Mouse (Mus musculus): ENCODE results near the gene Elfn2. TPM values are rescaled to one million over a fixed set of nuclear protein-coding genes. Genes with fewer than 3 reads are reported as not detected.

Elfn2 gene
- not detected in 2 replicates for polyA plus RNA-seq (2016; fragmentation: Nextera tagmentation; extraction: Ambion mirVana)

DNA sequence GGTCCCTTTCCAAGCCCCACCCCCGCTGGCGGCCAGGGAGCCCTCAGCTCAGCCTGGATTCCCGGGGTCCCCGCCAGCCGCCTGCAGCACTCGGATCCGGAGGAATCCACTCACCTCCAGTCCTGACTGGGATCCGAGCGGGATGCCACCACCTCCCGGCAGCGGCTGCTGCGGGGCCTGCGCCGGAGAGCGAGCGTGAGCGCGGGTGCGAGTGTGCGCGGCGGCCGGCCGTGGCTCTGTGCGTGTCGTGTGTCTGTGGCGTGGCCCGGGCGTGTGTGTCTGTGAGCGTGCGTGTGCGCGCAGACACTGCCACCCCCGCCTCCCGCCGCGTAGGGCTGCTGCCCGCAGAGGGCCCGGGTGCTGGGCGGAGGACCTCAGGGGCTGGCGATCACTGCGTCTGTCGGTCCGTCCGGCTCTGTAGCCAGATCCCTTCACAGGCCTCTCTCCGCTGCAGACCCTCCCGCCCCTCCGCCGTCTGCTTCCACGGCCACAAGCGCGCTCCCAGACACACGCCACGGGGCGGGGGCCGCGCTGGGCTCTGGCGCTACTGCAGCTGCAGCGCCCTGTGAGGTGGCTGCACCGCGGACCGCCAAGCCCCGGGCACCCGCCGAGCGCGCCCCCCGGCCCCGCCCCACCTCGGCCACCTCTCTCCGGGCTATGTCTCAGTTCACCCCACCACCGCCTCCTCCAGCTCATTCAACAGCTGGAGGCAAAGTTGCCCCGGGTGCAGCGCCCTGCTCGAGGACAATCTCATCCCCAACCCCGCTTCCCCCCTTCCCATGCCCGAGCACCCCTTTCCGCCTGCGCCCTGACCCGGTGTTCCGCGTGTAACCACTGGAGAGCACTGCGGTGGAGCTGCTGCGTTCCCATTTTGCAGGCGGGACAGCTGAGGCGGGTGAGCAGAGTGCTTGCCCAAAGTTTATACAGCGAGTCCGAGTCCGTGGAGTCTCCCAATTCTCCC, at the start of gene Elfn2:
Gene Elfn2 (minus strand): TSS at position 482 of the 961 bp plus-strand sequence.
- Histone ChIP-seq H3K4me1 (peaks cover 18% of the 10 kb centered on the region), H3K4me2 (peak within 1 kb of the TSS; percentile 51), H3K36me3 (no peaks in the 10 kb centered on the region), H3K27me3 (replicated peaks) (peaks cover 93% of the 10 kb centered on the region), H3K4me3 (peak within 1 kb of the TSS; percentile 28), H3K27ac (no peak within 1 kb of the TSS), H3K9ac (no peak within 1 kb of the TSS), H3K9me3 (replicated peaks) (no peaks in the 10 kb centered on the region)
- WGBS (ENCODE audit: insufficient replicate concordance), result 4% methylated on average over 83 of the region's 89 CpGs
- no peak for ATAC-seq

DNA sequence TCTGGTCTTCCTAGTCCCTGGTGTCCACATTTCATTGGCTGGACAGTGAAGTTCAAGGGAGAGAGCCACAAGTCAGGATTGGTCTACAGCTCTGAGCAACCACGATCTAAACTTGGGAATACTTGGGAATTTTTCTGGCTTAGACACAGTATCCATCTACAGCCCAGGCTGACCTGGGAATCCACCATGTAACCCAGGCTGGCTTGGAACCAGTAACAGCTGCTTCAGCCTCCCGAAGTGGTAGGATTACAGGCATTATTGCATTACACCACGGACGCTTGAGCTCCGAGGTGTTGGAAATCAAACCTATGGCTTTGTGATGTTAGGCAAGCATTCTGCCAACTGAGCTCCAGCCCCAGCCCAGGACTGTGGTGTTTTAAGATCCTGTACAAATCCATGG, 45.1 kb upstream of the Elfn2 start:
- Histone ChIP-seq H3K4me2 (no peak overlapping the region), H3K9me3 (replicated peaks) (no peaks in the 10 kb centered on the region), H3K4me1 (no peaks in the 10 kb centered on the region), H3K9ac (no peak overlapping the region), H3K27ac (no peak overlapping the region), H3K4me3 (no peak overlapping the region), H3K27me3 (replicated peaks) (no peaks in the 10 kb centered on the region), H3K36me3 (peaks cover 14% of the 10 kb centered on the region)
- 82% methylated on average over 5 of the region's 5 CpGs for WGBS (ENCODE audit: insufficient replicate concordance)
- ATAC-seq, result no peak

- no peaks in the 10 kb centered on the region for H3K27me3 ChIP-seq (replicated peaks)
- peaks cover 9% of the 10 kb centered on the region for H3K36me3 ChIP-seq
- ATAC-seq, result no peak
- H3K9ac ChIP-seq, result no peak overlapping the region
- no peak overlapping the region for H3K4me3 ChIP-seq
- no peaks in the 10 kb centered on the region for H3K4me1 ChIP-seq
- no peak overlapping the region for H3K4me2 ChIP-seq
- H3K9me3 ChIP-seq (replicated peaks), result no peaks in the 10 kb centered on the region
- WGBS (ENCODE audit: insufficient replicate concordance), result 60% methylated on average over 9 of the region's 10 CpGs
- no peak overlapping the region for H3K27ac ChIP-seq
Observed at GRCm38 (mm10) chr15:78763210-78763609, 44.6 kb upstream of the Elfn2 start.

GRCm38 (mm10) chr15:78761112-78761511, 42.5 kb upstream of the Elfn2 start:
- WGBS (ENCODE audit: insufficient replicate concordance), result 75% methylated on average over 13 of the region's 13 CpGs
- H3K4me3 ChIP-seq, result no peak overlapping the region

GRCm38 (mm10) chr15:78758132-78758531, 39.6 kb upstream of the Elfn2 start:
- 0 out of 2 replicates have a peak, but pooled peaks cover 4% of the 10 kb centered on the region for H3K4me1 ChIP-seq
- no peaks in the 10 kb centered on the region for H3K9me3 ChIP-seq (replicated peaks)
- no peaks in the 10 kb centered on the region for H3K36me3 ChIP-seq
- no peaks in the 10 kb centered on the region for H3K27me3 ChIP-seq (replicated peaks)
- no peak overlapping the region for H3K4me2 ChIP-seq
- H3K4me3 ChIP-seq, result no peak overlapping the region
- H3K27ac ChIP-seq, result no peak overlapping the region
- 75% methylated on average over 6 of the region's 6 CpGs for WGBS (ENCODE audit: insufficient replicate concordance)
- no peak overlapping the region for H3K9ac ChIP-seq
- ATAC-seq, result no peak

More at GRCm38 (mm10) chr15:78761112-78761511, 42.5 kb upstream of the Elfn2 start:
- H3K36me3 ChIP-seq, result no peaks in the 10 kb centered on the region
- no peak for ATAC-seq
- H3K4me1 ChIP-seq, result no peaks in the 10 kb centered on the region
- no peaks in the 10 kb centered on the region for H3K9me3 ChIP-seq (replicated peaks)
- H3K4me2 ChIP-seq, result no peak overlapping the region
- H3K27me3 ChIP-seq (replicated peaks), result no peaks in the 10 kb centered on the region
- H3K27ac ChIP-seq, result no peak overlapping the region
- H3K9ac ChIP-seq, result no peak overlapping the region

GRCm38 (mm10) chr15:78755966-78756725, 37.6 kb upstream of the Elfn2 start:
- no peak for ATAC-seq
- H3K4me2 ChIP-seq, result no peak overlapping the region
- 71% methylated on average over 12 of the region's 12 CpGs for WGBS (ENCODE audit: insufficient replicate concordance)

DNA sequence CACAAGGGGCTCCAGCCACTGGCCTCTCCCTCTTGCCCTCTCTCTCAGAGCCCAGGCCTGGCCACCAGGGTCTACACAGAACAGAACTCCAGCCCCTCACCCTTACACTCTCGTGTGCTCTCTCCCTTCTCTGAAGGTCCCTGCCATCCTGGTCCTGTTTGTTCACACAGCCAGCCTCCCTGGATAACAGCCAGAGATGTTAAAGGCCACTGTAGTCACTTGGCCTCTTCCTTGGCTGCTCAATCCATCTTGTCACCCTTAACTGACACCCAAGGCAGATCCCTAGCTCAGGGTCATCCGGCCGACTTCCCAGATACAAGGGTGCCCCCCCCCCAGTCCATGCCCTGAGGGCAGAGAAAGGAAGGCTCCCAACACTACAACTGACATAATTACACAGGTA, 36.7 kb upstream of the Elfn2 start:
- Histone ChIP-seq H3K4me3 (no peak overlapping the region), H3K9ac (no peak overlapping the region), H3K4me1 (0 out of 2 replicates have a peak, but pooled peaks cover 4% of the 10 kb centered on the region), H3K27me3 (replicated peaks) (no peaks in the 10 kb centered on the region), H3K9me3 (replicated peaks) (no peaks in the 10 kb centered on the region), H3K27ac (no peak overlapping the region), H3K4me2 (no peak overlapping the region), H3K36me3 (no peaks in the 10 kb centered on the region)
- ATAC-seq, result no peak
- 64% methylated on average over 3 of the region's 3 CpGs for WGBS (ENCODE audit: insufficient replicate concordance)

More at GRCm38 (mm10) chr15:78755966-78756725, 37.6 kb upstream of the Elfn2 start:
- Histone ChIP-seq H3K36me3 (no peaks in the 10 kb centered on the region), H3K27me3 (replicated peaks) (no peaks in the 10 kb centered on the region), H3K27ac (no peak overlapping the region), H3K4me1 (0 out of 2 replicates have a peak, but pooled peaks cover 4% of the 10 kb centered on the region), H3K9me3 (replicated peaks) (no peaks in the 10 kb centered on the region), H3K4me3 (no peak overlapping the region), H3K9ac (no peak overlapping the region)

- no peak for ATAC-seq
- Histone ChIP-seq H3K4me2 (no peak overlapping the region), H3K9me3 (replicated peaks) (no peaks in the 10 kb centered on the region), H3K36me3 (no peaks in the 10 kb centered on the region), H3K27ac (no peak overlapping the region), H3K27me3 (replicated peaks) (no peaks in the 10 kb centered on the region), H3K4me1 (0 out of 2 replicates have a peak, but pooled peaks cover 4% of the 10 kb centered on the region), H3K4me3 (no peak overlapping the region), H3K9ac (no peak overlapping the region)
- WGBS (ENCODE audit: insufficient replicate concordance), result 33% methylated on average over 5 of the region's 5 CpGs
Observed at GRCm38 (mm10) chr15:78754144-78754543, 35.6 kb upstream of the Elfn2 start.

GRCm38 (mm10) chr15:78752991-78753390, 34.4 kb upstream of the Elfn2 start:
- H3K27ac ChIP-seq, result no peak overlapping the region
- H3K36me3 ChIP-seq, result no peaks in the 10 kb centered on the region
- H3K4me1 ChIP-seq, result 0 out of 2 replicates have a peak, but pooled peaks cover 4% of the 10 kb centered on the region

GRCm38 (mm10) chr15:78750608-78751350, 32.2 kb upstream of the Elfn2 start:
- Histone ChIP-seq H3K4me3 (no peak overlapping the region), H3K27ac (no peak overlapping the region), H3K4me2 (no peak overlapping the region), H3K27me3 (replicated peaks) (no peaks in the 10 kb centered on the region), H3K4me1 (0 out of 2 replicates have a peak, but pooled peaks cover 4% of the 10 kb centered on the region), H3K9me3 (replicated peaks) (no peaks in the 10 kb centered on the region), H3K36me3 (no peaks in the 10 kb centered on the region), H3K9ac (no peak overlapping the region)
- ATAC-seq, result no peak
- 56% methylated on average over 6 of the region's 6 CpGs for WGBS (ENCODE audit: insufficient replicate concordance)

More at GRCm38 (mm10) chr15:78752991-78753390, 34.4 kb upstream of the Elfn2 start:
- Histone ChIP-seq H3K4me2 (no peak overlapping the region), H3K9me3 (replicated peaks) (no peaks in the 10 kb centered on the region), H3K27me3 (replicated peaks) (no peaks in the 10 kb centered on the region), H3K4me3 (no peak overlapping the region), H3K9ac (no peak overlapping the region)
- no peak for ATAC-seq

- Histone ChIP-seq H3K4me3 (no peak overlapping the region), H3K9me3 (replicated peaks) (no peaks in the 10 kb centered on the region), H3K9ac (no peak overlapping the region), H3K4me2 (no peak overlapping the region), H3K27me3 (replicated peaks) (no peaks in the 10 kb centered on the region), H3K36me3 (no peaks in the 10 kb centered on the region), H3K4me1 (0 out of 2 replicates have a peak, but pooled peaks cover 4% of the 10 kb centered on the region), H3K27ac (no peak overlapping the region)
- ATAC-seq, result no peak
- WGBS (ENCODE audit: insufficient replicate concordance), result 63% methylated on average over 5 of the region's 5 CpGs
Observed at GRCm38 (mm10) chr15:78749855-78750254, 31.3 kb upstream of the Elfn2 start.
